Mouse (Mus musculus): ENCODE results near the gene Dctn1.

Gene Dctn1

DNA sequence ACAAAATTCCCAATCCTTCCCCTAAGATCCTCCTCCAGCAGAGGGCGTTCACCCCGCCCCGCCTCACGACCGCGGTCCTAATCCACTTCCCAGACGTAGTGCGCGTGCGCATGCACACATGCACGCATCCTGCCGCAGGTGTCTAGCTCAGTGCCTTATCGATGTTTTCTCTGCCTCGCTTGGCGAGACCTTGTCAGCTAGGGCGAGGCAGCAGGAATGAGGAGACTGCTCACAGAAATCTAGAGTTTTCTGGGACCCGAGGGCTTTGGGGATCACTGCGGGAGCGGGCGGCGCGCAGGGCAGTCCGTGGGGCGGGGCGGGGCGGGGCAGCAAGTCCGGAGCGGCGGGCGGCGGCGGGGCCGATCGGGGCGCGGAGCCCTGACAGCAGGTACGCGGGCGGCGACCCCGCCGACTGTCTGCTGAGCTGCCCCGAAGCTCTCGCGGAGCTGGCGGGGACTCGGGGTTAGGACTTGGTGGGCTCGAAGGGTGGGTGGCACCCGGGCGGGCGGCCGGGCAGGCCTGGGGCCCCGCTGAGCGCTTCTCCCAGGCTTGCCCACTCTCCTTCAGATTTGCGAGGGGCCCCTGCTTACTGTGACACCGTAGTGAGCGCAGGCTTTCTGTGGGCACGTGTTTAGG is at the start of gene Dctn1:
Gene Dctn1, plus strand, starts transcription at position 314 of the 636 bp plus-strand sequence.
- DNase-seq (ENCODE audit: low spot score in 2 of 2) = peak; percentile 82 to 93

DNA sequence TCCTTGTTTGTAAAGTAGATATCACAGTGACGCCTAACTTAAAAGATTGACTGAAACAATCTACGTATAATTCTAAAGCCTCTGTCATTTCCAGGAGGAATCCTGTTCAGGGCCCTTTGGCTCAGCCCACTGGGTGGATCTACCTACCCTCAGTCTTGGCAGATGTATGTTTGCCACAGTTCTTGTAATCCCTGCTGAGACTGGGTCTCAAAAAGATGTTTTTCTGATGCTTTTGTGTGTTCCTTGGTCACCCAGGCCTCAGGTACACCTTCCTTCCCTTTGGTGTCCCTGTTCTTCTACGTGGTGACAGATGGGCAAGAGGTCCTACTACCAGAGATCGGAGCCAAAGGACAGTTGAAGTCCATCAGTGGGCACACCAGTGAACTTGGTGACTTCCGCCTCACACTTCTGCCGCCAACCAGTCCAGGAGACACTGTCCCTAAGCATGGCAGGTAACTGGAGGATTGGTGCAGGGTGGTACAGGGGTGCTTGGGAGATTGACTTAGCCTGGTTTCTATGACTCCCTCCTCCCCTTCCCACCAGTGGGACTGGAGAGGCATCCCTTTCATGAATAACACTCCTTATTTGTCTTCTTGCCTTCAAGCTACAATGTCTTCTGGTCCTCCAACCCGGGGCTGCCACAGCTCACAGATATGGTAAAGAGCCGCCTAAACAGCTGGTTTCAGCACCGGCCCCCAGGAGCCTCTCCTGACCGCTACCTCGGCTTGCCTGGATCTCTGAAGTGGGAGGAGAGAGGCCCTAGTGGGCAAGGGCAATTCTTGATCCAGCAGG is 49.2 kb upstream of the Dctn1 start:
- DNase-seq (ENCODE audit: low spot score in 2 of 2) = no peak

DNA sequence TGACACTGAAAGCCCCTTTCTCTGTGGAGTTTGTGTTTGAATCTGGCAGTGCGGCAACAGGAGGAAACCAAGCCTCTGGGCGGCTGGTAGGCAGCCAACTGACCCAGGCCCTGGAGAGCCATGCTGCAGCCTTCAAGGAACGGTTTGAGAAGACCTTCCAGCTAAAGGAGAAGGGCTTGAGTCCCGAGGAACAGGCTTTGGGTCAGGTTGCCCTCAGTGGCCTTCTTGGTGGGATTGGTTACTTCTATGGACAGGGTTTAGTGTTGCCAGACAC is 48.6 kb upstream of the Dctn1 start:
- DNase-seq (ENCODE audit: low spot score in 2 of 2) = no peak

DNA sequence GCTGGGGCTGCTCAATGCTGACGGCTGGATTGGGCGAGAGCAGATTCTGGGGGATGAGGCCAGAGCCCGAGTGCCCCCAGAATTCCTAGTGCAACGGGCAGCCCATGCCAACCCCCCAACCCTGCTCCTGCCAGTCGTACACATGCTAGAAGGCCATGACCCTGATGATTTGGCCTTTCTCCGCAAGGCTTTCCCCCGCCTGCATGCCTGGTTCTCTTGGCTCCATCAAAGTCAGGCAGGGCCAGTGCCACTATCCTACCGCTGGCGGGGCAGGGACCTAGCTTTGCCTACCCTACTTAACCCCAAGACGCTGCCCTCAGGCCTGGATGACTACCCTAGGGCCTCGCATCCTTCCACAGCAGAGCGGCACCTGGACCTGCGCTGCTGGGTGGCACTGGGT is 48.1 kb upstream of the Dctn1 start:
- DNase-seq (ENCODE audit: low spot score in 2 of 2) = no peak

DNA sequence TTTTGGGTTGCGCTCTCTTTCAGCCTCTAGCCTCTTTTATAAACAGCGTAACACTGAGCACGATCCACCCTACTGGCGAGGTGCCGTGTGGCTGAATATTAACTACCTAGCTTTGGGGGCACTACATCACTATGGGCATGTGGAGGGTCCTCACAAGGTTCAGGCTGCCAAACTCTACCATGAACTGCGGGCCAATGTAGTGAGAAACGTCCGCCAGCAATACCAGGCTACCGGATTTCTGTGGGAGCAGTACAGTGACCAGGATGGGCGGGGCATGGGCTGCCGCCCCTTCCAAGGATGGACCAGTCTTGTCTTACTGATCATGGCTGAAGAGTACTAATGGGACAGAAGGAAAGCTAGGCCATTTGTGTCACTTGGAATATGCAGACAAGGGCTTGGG is 47.4 kb upstream of the Dctn1 start:
- no peak for DNase-seq (ENCODE audit: low spot score in 2 of 2)

DNA sequence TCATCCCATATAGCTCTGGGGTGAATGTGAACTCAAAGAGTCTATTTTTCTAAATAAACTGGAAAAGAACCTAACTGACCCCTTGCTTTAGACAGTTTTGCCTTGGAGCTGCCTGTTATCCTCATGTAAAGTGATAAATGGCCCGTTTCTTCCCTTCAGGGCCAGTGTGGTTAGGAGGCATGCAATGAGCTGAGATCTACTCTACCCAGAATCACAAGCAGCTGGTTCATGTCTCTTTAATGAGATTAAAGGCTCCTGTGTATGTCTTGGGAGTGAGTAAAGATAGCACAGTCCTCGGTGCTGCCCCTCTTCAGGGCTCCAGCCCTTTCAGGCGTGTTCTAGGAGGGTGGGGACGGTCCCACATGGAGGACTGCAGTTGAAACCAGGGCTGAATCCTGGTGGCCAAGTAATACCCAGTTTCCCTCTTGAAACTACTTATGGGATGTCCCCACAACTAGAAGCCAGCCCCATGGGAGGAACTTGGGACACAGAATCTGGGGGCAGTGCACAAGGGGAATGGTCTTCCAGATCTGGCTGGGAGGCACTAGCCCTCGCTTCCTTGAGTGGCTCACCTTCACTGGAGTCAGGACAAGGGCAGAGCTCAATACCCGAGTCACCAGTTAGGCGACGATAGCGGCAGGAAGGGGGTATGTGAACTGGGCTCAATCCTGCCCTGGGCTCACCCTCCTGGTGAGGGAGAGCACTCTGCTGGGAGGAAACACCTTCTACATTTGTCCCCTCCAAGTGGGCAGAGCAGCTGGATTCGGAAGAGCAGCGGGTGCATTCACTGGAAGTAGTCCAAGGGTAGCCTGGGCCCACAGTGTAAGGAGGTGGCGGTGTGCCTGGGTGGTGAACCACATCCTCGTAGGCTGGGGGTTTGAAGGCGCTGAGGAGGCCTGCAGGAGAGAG is 46.6 kb upstream of the Dctn1 start:
- no peak for DNase-seq (ENCODE audit: low spot score in 2 of 2)

DNA sequence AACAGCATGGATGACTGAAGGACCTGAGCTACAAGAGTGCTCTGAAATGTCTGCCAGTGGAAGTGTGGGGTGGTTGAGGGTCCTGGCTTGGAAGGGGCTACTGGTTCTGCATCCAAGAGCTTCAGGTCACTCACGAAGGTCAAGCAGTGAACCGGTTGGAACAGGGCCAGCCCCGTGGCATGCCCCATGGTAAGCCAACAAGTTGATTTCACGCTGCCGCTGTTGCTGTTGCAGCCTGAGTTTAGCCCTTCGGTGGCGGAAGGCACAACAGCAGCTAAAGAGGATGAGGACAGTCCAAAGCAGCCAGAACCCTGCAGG is 46.0 kb upstream of the Dctn1 start:
- no peak for DNase-seq (ENCODE audit: low spot score in 2 of 2)

DNA sequence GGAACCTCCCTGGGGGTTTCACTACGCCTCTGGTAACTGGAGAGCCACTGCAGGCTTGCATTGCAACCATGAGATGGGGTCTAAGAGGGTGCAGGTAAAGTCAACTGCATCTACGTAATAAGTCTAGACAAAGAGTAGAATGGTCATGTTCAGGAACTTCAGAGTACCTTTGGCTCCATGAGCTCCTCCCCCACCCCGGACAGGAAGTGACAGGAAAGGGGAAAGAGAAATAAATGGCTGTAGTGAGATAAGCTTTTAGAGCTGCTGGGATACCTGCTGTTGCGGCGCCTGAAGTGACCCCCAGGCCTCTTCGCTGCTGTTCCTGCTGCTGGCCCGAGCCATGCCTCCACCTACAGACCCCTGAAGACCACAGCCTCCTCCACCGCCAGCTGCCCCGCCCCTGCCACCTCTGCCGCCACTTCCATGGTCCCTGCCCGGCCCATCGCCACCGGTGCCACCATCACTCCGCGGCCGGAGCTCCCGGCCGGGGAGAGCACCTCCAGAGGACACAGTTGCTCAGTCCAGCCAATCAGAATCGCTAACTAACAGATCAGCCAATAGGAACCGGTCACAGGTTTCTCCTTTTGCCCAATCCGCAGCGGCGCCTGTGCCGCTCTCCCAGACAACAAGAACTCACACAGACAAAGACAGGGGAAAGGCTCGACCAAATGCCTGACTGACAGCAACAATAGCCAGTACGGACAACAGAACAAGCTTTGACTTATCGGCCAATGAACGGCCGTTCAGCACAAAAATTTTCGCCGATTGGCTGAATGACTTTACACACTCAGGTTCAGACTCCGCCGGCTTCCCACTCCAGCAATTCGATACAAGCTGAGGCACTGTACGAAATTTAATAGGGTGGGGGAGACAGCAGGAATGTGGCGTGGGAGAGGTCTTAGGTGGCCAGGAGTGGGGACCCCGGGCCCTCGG is 44.5 kb upstream of the Dctn1 start, which contains the start of gene Wbp1:
Gene Wbp1, minus strand, starts transcription at position 630 of the 933 bp plus-strand sequence.
- DNase-seq (ENCODE audit: low spot score in 2 of 2) = peak; percentile 72 to 89

DNA sequence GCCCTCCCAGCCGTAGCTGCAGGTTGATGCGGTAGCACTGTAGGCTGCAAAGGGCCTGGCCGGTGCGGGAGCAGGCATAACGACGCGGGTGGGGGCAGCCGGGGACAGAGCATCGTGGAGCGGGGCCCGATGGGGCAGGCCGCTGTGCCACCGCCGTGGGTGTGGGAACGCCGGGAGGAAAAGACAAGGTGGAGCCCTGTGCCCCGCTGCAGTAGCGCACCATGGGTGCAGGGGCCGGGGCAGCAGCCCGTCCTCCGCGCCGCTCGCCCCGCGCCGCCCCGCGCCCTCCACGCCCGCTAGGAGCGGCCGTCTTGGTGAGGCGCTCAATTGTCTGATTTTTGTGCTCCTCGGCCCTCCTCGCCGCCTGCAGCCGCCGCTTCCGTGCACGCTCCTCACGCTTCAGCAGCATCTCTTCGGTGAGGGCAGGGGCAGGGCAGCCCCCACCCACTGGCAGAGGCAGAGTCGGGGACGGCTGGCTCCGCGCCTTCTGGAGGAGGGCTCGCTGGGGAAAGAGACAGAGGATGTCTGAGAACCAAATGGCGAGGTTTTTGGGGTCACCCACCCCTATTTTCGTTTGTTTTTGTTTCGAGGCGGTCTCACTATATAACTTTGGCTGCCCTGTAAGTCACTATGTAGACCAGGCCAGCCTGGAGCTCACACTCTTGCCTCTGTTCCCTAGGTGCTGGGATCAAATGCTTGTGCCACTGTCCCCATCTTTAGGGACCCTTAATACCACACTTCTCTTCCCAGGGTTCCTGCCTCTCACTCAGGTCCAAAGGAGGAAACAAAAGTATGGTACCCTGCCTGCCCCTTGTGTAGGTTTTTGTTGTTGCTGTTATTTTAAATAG is 43.6 kb upstream of the Dctn1 start:
- peak; percentile 36 to 50 for DNase-seq (ENCODE audit: low spot score in 2 of 2)

DNA sequence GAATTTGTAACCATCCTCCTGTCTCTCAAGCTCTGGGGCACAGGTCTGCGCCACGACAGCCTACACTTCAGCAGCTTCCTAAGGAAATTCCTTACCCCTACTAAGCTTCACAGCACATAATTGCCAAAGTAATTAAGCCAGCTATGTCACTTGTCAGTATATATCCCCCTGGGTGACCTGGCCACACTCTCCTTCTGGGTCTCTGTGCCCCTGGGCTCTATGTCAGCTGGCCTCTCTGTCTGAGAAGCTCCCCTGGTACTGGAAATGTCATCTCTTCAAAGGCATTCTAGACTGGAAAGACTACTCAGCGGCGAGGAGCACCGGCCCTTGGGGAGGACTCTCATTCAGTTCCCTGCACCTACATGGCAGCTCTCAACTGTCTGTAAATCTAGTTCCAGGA is 42.8 kb upstream of the Dctn1 start:
- no peak for DNase-seq (ENCODE audit: low spot score in 2 of 2)

DNA sequence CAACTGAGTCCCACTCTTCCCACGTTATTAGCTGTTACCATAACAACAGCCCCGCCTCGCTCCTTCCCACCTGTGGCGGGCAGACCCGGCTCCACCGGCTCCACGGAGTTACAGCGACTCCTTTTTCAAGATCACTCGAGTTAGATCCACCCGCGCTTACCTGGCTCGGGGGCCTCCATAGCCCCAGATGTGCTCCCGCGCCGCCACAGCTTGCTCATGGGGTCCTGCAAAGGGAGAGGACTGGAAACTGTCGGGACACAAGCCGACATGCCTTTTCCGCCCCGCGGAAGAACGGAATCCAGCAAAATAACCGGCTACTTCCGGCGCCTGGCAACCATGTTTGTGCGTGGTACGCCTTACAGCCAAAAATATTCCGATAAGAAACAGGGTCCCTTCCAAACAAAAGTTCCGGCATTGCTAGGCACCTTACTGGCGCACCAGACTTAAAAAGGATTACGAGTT is 40.8 kb upstream of the Dctn1 start:
- DNase-seq (ENCODE audit: low spot score in 2 of 2) = peak; percentile 64 to 87

DNA sequence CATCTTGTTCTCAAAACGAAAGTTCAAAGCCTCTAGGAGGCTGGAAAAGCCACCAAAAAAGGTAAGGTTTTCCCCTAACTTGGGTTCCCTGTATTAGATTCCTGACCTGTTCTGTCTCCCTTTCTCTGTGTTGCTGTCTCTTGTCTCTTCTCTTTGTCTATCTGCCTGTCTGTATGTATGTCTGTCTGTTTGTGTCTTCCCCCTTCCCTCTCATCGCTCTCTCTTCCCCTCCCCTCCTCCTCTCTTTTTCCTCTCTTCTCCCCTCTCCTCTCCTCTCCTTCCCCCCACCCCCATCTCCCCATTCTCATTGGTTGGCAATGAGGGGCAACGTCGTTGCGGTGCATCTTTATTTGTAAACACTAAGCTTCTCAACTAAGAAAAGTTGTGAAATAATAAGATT is 40.4 kb upstream of the Dctn1 start, which contains the start of gene Ino80b:
Gene Ino80b, minus strand, starts transcription at position 101 of the 400 bp plus-strand sequence.
- DNase-seq (ENCODE audit: low spot score in 2 of 2) = no peak

DNA sequence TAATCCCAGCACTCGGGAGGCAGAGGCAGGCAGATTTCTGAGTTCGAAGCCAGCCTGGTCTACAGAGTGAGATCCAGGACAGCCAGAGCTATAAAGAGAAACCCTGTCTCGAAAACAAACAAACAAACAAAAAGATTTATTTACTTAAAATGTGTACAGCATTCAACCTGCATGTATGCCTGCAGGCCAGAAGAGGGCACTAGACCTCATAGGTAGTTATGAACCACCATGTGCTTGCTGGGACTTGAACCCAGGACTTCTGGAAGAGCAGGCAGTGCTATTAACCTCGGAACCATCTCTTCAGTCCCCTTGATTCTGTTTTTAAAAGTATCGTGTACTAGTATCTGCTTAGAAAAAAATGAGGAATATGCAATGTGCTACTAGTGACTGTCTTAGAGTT is 38.3 kb upstream of the Dctn1 start:
- DNase-seq (ENCODE audit: low spot score in 2 of 2) = no peak

DNA sequence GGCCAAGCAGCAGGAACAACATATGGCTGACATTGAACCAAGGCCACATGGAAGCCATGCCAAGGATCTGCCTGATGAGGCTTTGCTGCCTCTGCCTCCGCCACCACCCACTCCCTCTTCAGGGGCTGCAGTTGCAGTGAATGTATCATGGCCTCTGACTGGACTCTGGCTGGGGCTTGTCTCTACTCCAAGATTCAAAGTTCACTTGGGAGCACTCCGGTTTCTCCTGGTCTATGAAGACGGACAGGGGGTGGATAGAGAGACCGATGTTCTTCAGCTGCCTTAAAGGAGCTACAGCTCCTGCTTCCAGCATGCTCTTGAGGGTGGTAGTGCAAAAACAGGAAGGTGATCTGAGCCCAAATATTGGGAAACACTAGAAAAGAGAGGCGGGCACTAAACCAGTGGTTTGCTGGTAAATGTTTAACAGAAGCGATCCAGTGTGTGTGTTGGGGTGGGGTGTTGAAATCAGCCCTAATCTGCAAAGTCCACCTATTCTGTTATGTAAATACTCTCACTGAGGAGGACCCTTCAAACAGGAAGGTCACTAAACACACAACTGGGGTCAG is 34.2 kb upstream of the Dctn1 start:
- no peak for DNase-seq (ENCODE audit: low spot score in 2 of 2)

DNA sequence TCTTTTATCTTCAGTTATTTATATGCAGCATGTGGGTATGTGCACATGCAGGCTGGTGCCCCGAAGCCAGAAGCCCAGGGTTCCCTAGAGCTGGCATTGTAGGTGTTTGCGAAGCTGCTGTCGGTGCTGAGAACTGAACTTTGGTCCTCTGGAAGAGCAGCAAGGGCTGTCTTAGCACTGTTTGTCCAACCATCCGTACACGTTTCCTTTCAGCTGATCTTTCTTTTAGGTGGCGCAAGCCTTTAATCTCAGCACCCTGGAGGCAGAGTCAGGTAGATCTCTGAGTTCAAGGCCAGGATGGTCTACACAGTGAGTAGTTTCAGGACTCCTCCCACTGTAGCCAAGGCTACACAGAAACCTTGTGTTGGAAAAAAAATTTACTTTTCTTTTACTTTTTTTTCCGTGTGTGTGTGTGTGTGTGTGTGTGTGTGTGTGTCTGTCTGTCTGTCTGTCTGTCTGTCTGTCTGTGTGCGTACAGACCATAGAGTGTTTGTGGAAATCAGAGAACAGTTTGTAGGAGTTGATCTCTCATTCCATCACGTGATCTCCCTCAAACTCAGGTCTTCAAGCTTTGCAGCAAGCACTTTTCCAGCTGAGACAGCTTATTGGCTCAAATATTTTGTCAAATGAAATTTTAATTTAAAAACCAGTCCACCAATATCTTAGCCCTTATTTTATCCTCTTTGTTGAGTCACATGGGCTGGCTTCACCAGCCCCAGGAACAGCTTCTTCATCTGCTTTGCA is 33.4 kb upstream of the Dctn1 start:
- no peak for DNase-seq (ENCODE audit: low spot score in 2 of 2)

DNA sequence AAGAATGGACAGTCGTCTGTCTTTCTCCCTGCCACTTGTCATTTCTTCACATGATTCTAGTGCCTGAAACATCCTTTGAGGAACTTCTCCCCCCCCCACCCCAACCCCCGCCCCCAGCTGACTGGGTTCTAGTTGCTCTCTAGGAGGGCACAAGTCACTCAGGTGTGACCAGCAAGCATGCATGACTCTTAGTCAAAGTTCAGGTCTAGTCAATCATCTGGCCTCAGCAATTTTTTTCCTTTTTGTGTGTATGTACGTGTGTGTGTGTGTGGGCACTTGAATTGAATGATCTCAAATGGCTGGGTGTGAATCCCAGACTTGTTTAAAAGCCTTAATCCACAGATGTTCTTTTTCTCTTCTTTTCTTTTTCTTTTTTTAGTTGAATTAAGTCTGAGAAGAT is 31.5 kb upstream of the Dctn1 start:
- no peak for DNase-seq (ENCODE audit: low spot score in 2 of 2)

DNA sequence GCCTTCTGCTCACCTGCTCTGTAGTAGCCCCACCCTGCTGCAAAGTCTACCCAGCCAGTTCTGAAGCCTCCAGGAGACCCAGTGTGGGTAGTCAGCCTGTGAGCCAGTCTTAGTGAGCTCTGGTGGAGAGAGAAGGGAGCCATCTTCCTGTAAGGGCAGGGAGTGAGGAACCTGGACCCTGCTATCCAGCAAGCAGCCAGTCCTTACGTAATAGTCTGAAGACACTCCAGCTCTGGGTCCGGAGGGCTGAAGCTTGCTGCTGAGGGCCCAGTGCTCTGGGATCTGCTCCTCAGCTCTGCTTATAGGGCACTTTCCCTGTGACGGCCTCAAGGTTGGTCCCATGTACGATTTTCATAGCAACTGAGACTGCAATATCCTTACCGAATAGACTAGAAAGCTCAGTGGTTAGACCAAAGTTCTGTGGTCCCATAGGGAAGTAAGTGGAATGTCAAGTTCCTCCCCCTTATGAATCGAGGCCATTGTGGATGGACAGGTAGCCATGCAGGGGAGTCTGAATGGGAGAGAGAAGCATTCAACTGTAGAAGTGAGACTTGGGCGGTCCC is 30.7 kb upstream of the Dctn1 start, which contains the start of gene Rtkn:
Gene Rtkn, plus strand, starts transcription at position 513 of the 563 bp plus-strand sequence.
- DNase-seq (ENCODE audit: low spot score in 2 of 2) = no peak

DNA sequence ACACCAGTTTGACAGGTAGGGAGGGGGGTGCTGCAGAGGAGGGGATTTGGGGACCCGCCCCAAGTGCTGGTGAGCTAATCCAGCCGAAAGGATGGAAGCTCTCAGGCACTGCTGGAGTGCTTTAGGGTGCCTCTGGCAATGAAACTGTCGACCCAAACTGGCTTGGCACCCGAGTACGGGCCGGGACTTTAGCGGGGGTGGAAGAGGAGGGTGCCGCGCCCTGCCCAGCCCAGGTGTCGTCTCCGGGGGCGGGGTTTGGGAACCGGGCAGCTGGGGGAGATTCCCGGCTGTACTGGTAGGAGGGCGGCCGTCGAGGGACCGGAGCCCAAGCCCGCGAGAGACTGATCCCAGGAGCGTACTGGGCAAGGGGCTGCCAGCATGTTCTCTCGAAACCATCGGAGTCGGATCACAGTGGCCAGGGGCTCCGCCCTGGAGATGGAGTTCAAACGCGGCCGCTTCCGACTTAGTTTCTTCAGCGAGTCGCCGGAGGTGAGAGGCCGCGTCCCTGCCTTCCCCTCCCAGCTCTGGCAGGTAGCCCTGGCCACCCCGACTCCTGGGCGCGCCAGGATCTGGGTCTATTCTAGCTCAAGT is 30.1 kb upstream of the Dctn1 start:
- DNase-seq (ENCODE audit: low spot score in 2 of 2) = no peak
